Mouse (Mus musculus): ENCODE measurements at regions not wholly inside any gene's neighbourhood (a gene's known extent, or its start where the extent isn't known, plus 50 kb on each side); places are given as distances from the start of the nearest gene placed in this dataset.

DNA sequence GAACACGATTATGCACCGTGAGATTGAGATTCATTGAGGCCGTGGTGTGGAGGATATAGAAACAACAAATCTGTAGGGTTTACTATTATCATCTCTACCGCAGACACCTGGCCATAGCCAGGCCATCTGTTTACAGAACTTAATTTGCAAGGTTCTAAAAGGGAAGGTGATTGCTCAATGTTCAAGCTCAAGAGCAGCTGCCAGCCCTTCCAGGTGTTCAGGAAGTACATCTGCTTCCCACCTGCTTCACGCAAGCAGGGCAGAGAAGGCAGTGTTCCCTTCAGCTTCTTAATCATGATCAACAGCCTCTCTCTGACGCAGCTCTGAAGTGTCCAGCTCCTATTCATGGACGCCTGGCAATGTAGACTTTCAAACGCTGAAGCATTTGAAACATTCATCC, 202.4 kb upstream of the Prdm1 start:
- no peak for DNase-seq (ENCODE audit: low spot score in 2 of 2)

DNA sequence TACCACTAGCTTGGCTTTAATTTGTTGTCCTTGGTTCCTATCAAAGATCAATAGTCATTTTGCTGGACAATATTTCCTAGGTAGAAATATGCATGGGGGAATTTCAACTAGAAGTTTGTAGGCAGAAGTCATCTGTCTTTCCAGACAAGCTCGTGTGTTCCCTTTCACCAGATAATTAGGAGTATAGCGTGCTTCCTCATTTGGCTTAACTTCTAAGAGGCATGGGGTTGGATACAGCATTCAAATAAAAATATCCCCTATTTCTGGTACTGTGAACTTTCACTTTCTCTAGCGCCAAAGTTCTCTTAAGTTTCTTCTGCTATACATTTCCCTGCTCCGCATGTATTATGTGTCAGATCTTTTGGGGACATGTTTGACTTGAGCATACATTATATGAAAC, 200.7 kb upstream of the Prdm1 start:
- DNase-seq (ENCODE audit: low spot score in 2 of 2), result no peak

DNA sequence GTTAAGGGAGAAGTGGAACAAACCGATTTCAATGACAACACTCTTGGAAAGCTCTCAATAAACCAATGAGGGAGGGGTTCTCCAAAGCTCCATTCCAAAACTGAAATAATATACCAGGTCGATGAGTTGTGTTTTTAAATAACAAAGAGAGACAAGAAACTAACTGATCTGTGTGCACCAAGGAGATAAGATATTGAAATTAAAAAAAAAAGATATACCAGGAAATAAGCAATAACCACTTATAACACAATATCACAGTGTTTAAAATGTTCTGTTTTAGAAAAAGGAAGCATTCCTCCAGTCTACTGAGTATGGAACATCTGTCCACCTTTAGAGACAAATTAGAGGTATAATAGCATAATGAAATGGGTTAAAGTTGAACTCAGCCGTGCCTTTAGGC, 196.3 kb upstream of the Prdm1 start:
- DNase-seq (ENCODE audit: low spot score in 2 of 2), result no peak

DNA sequence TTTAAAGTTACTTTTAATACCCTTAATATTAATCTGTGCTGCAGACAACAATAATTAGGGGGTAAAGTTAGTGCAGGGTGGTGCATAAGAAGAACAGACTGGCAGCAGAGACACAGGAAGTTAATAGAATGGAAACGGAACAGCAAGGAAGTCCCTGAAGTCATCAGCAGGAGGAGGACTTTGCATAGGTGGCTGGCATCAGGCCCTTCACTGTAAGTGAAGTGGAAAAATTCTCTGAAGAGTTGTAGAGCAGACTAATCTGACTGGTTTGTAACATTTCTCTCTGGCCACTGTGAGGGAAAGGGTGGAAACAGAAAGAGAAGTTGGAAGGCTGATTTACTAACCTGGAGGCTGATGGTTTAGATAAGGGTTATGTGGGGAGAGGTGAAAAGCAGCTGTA, 195.5 kb upstream of the Prdm1 start:
- DNase-seq (ENCODE audit: low spot score in 2 of 2), result no peak

DNA sequence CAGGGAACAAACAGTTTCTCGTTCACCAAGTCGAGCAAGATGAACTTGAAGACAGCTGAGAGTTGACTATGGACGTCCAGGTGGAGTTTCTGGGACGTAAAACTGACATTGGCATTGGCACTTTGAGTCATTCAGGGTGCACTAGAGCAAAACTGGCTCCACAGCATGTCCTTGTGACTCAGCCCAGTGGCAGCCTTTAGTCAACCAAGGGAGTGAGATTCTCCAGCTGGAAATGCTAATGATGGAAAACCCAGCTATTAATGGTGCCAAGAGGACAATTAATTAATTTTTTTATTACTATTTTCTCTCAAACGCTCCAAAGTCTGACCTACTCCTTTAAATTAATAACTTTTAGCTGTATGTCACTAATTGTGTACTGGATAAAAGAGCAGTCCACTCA, 195.0 kb upstream of the Prdm1 start:
- DNase-seq (ENCODE audit: low spot score in 2 of 2), result no peak

DNA sequence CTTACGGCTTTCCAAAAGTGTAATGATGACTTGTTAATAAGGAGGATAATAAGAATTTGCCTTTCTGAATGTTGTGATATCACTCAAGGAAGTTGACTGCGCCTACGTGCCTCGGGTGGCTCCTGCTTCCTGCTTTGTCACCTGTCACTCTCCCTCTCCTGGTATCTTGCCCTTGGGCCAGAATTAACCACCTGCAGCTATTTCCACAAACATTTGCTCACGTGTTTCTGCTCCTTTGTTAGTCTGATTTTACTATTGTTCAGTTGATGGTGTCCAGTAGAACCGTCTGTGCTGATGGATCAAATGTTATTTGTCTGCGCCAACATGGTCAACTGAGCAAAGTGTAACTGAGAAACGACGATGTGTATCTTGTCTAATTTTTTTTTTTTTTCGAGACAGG, 193.4 kb upstream of the Prdm1 start:
- no peak for DNase-seq (ENCODE audit: low spot score in 2 of 2)

DNA sequence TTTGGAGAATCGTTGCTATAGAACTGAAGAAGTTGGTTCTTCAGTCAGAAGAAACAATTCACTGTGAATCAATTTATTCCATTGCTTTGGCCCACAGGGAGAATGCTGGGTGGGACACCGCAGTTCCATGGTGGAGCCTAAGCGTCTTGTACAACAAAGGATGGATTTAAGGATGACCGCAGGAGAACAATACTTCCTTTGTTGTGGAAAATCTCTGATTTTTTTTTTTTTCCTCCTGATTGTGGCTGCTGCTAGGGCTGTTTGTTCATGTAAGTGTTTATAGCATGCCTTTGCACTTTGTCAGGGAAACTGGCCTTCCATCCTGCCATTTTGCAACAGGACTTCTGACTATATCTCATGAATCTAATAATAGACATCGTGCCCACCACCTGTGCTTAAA, 188.3 kb upstream of the Prdm1 start:
- DNase-seq (ENCODE audit: low spot score in 2 of 2), result no peak

DNA sequence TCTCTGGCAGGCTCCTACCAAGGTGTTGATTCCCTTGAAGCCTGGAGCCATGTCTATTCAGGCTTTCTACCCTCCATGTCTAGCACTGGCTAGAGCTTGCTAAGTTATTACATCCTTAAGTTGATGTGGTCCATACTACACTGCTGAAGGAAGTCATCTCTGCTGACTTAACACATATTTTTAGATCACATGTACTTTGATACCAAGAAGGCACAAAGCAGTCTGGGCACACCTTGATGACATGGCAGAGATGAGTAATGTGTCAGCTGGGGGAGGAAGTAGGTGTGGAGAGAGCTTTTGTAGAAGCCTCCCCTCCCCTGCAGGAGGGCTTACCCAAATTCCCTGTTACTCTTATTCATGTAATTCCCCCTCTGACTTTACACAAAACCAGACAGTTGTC, 187.6 kb upstream of the Prdm1 start:
- no peak for DNase-seq (ENCODE audit: low spot score in 2 of 2)

DNA sequence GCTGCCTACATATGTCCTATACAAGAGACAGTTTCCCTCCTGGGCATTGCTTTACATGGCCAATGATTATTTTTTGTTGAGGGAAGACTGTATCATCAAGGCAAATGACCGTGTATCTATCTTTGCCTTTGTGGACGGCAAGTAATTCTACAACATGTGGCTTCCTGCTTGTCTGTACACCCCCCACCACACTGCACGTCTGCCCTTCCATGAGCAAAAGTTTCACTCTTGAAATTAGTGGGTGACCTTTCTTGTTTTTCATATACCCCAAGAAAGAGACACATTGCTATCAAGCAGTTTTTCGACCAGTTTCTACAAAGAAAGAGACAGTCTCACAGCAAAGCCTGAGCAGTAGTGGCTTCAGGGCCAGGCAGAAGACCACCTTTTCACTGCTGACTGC, 180.5 kb upstream of the Prdm1 start:
- DNase-seq (ENCODE audit: low spot score in 2 of 2), result no peak

DNA sequence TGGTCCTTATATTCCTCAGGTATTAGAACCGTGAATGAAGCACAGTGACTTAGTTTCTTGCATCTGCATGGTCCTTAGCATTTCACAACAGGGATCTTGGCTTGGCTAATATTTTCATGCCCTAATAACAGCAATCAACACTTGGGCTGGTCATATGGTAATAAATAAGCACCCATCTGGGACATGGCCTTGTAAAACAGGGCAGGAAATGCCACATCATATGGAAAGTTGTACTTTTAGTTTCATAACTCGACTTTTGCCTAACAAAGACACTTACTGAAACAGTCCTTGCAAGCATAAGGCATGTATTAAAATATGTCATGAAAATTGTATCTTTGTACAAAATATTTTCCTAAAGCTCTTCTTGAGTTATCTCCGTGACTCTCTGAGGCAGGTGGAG, 175.8 kb upstream of the Prdm1 start:
- DNase-seq (ENCODE audit: low spot score in 2 of 2), result no peak

DNA sequence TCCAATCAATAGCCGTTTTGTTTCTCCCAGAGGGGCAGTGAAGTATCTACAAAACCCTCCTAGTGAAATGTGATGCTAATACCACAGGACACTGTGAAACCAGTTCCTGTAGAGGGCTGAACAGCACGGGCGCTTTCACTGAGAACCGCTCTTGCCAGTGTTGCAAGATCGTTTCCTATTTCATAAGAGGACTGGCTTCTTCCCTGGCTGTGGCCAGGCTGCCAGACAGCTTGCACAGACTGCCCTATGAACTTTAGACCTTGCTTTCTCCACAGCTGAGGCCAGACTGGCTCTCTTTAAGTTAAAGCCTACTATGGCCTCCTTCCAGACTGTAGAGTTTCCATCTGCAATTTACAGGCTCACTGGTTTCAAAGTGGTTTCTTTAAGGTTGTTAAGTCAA, 173.8 kb upstream of the Prdm1 start:
- peak in 1 of 2 experiments; percentile 8 for DNase-seq (ENCODE audit: low spot score in 2 of 2)

DNA sequence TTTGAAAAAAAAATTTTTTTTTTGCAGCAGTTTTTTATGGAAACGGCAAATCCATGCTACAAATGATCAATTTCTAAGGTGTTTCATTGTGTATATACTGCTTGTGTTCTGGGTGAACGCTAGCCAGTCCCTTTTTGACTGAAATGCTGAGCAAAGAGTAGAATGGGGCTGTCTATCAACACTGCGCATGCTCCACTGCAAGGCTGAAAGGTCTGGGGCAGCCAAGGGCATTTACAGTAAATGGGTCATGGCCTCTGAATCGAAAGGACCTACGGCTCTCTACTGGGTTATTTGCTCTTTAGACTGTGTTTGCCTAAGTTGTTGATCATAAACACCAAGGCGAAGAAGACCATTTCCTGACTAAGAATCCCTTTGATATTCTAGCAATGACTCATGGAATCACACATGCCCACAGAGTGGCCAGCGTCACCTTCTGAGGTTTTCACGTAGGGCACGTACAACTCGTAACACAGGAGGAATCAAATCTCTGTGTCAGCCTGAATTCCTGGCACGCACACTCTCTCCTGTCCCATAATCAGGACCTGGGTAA, 171.8 kb upstream of the Prdm1 start:
- DNase-seq (ENCODE audit: low spot score in 2 of 2), result no peak

DNA sequence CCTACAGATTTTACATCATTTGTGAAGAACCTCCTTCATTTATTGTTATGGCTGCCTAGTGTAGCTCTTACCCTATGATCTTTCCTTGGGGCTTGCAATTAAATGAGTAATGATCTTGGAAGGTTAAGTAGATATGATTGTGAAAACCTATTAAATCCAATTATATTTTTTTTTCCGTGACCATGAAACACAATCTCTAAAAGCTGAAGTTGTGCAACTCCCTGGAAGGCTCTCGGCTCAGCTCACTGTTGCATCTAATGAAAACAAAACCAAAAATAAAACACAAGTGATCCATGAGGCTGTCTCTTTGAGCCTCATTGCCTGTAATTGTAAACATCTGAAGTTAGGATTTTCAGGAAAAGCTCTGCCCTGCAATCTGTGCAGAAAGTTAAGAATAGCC, 169.7 kb upstream of the Prdm1 start:
- DNase-seq (ENCODE audit: low spot score in 2 of 2), result peak in 1 of 2 experiments; percentile 11

DNA sequence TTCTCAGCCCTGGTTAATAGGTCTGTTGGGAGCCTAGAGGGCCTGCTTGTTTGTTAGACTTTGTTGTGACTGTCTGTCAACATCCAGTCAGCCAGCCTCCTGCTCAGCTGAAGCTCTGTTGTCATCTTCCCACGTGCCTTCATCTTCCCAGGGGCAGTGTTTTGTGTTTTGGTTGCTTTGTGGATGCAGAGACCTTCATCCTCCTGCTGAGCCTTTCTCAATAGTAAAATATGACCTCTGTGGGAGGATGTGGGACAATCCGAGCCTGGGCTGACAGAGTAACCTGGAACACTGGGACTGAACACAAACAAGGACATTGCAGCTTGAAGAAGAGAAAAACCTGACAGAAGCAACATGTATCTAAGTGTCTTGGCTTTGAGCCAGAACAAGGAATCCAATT, 168.7 kb upstream of the Prdm1 start:
- DNase-seq (ENCODE audit: low spot score in 2 of 2), result no peak

DNA sequence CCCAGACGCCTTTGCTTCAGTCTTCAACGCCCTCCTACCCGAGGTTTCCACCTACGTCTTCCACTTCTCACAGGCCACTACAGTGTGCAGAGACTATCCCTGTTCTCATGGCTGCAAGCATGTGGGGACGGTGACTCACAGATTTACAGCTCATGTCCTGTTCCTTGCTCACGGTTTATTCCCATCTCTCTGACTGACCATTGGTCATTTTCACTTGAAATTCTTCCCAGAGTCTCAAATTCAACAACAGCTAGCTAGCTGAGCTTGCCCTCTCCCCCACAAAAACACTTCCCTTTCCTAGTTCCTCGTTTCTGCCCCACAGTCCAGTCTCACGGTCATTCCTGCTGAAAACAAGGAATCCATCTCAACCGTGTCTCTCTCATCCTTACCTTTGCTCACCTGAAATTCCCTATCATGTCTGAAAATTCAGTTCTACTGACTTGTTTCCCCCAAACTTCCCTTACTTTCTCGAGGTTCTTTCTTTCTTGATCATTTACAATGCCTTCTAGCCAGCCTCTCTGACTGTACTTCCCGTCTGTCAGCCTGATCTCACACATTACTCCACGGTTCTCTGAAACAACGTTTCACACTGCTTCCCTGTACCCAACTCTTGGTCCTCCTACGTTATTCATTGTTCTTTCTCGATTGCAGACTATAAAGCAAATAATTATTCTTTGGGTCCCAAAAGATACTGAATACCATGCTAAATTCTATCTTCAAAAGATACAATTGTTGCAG, 163.5 kb upstream of the Prdm1 start:
- DNase-seq (ENCODE audit: low spot score in 2 of 2), result no peak

DNA sequence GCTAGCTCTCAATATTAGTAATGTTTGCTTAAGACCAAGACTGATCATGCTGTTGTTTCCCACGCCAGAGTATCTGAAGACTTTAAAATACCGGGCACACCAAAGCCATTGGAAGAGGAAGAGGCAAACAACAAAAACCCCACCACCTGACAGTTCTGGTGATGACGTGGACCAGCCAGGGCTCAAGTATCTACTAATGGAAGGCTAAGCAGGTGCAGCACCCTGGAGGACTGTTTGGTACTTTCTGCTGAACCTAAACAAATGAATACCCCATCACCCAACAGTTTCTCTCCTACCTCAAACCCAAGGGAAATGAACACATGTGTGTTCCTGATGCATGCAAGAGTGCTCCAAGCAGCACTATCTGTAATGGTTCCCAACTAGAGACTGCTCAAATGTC, 160.3 kb upstream of the Prdm1 start:
- DNase-seq (ENCODE audit: low spot score in 2 of 2), result no peak

DNA sequence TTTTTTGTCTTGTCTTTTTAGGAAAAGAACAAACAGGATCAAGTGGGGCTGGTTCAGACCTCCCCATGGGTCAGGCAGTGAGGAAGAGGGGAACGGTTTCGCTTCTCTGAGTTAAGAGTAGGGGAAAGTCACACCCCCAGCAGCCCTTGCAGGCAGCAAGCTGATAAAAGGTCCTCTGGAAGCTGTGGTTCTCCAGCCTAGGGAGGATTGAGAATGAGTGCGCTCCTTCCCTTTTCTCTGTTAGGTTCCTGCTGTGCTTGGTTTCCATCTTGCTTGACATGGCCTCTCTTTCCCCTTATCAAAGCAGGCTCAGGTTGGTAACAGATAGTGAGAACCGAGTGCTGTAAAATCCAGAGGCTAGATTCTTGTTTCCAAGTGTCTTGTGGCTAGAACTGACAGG, 157.8 kb upstream of the Prdm1 start:
- no peak for DNase-seq (ENCODE audit: low spot score in 2 of 2)

DNA sequence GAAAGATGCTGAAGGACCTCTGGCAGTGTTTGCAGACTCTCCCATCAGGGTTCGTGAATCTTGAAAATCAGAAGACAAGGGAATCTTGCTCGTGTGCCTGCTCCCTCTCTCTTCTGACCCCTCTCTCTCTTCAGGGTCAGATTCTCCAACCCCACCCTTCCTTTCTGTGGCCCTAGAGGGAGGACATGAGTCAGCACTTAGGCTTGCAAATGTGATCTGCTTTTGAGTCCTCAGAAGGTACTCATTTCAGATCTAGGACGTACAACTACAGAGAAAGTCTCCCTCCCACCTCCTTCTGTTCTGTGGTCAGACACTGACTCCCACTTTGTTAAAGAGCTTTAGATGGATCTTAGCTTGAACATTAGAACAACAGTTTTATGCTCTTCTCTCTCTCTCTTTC, 156.9 kb upstream of the Prdm1 start:
- no peak for DNase-seq (ENCODE audit: low spot score in 2 of 2)

DNA sequence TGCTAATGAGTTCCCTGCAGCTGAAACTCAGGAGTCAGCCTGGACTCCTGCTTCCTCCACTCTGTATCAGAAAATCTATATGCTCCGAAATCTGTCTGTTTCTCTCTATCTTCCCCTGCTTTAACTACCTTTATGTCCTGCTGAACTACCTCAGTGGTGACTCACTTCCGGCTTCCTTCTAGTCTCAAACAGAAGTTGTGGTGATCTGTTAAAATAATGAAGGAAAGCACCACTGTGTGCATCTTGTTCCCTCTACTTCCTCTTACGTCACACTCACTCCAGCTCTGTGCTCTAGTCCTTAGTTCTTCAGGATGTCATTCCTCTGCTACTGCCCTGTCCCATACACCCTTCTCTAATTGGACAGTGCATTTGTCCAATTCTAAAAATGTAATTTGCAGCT, 148.2 kb upstream of the Prdm1 start:
- DNase-seq (ENCODE audit: low spot score in 2 of 2), result no peak

DNA sequence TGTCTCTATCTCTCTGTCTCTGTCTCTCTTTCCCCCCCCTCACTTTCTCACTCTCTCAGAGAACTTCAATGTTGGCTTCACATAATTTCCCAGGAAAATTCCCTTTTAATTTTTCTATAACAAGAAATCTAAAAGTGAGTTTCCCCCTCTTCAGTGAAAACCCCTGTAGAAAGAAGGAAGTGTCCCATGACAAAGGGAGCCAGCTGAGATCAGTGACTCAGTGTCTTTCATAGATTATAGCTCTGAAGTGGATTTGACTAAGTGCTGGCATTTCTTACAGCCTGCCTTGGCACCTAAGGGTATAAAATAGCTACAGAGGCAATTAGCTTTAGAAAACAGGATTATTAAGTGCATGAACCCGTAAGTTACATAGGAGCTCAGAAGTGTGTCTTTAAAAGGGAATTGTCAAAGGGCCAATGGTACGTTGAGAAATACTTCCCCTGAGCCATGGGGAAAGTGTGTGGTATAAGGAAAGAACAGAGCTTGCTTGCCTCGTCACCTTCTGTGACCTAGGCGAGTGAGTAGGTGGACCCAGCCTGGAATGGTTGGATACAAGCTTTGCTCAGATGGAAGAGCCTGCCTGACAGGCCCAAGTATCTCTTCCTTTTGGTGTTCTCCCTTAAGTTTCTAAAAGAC, 137.3 kb upstream of the Prdm1 start:
- no peak for DNase-seq (ENCODE audit: low spot score in 2 of 2)

DNA sequence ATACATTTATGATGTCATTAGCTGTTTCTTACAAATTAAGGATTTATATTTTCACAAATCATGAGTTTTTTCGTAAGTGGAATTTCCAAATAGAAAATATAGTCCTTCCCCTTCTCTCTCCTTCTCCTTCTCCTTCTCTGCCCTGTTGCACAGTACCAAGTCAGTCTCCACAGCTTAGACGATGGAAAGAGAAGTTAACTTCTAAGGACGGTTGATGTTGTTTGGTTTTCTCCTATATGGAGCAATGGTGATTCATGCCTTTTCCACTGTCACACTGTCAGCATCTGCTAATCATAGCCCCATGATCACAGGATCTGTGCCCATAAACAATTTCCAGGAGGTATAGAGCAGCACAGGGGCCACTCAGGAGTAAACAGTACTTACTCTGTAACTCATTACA, 131.2 kb upstream of the Prdm1 start:
- no peak for DNase-seq (ENCODE audit: low spot score in 2 of 2)

DNA sequence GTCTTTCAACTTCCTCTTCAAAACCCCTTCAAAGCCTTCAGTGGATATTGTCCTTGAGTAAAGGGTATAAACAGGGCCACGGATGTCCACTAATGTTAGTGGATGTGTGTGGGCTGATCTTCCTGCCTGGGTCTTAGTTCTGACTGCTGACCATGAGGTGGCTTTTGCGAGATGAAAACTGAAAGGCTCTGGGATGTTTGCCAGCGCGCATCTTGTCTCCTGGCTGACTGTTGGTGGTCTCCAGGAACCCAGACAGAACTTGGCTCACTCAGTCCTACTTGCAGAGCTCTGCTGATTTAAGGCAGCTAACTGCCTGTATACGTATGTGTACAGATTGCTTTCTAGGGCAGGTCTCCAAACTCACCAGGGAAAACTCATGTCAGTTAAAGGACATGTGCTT, 125.5 kb upstream of the Prdm1 start:
- DNase-seq (ENCODE audit: low spot score in 2 of 2), result no peak

DNA sequence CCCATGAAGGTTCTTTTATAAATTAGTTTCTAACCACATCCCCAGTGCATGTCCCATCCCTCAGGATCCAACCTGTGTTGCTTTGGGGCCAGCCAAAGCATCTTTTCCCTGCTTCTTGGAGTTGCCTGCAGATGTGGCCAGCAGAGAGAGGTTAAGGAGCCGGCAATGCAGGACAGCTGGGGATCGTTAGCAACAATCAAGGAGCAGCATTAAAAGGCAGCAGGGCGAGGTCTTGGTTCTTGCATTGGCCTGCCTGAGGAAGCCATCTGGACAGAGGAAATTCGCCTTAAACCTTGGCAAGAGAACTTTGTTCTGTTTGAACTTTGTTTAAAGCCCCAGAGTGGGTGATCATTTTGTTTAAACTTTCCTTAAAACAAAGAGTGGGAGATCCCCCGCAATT, 118.7 kb upstream of the Prdm1 start:
- DNase-seq (ENCODE audit: low spot score in 2 of 2), result no peak

DNA sequence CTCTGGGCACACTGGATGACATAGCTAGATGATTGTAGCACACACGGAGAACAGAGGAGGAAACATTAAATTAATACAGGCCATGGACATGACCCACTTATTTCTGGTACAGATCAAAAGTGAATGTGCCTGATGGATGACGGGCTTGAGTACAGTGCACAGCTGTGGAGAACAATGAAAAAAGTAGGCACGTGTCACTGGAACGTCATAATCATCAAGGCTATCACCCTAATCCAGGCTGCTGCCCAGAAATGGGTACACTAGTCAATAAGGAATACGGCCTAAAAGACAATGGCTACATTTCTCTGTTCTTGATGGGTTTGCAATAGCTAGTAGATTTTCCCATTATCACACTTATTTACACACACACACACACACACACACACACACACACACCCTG, 118.3 kb upstream of the Prdm1 start:
- no peak for DNase-seq (ENCODE audit: low spot score in 2 of 2)

Data from urinary bladder, adult 18-20 months (tissue).